Mouse (Mus musculus) embryonic fibroblast, embryonic 13.5 days (primary cell): ENCODE measurements at regions not wholly inside any gene's neighbourhood (a gene's known extent, or its start where the extent isn't known, plus 50 kb on each side); places are given as distances from the start of the nearest gene placed in this dataset.

Source experiments
- H3K27ac ChIP-seq: 2 replicates; pipeline ENCODE4 v1.5.1; 2012; ENCODE audit warnings: low read length, control low read depth, inconsistent platforms; ENCODE audit not compliant: insufficient read depth
- H3K4me1 ChIP-seq: 2 replicates; pipeline ENCODE4 v1.6.1; 2011; ENCODE audit warnings: low read length; ENCODE audit not compliant: control insufficient read depth, insufficient read depth
- H3K4me3 ChIP-seq: 2 replicates; pipeline ENCODE4 v1.5.1; 2011; ENCODE audit warnings: mild to moderate bottlenecking, control low read depth, low read length; ENCODE audit not compliant: insufficient read depth
- CTCF ChIP-seq: IDR thresholded peaks from 2 replicates; pipeline ENCODE4 v1.5.1; 2011; ENCODE audit warnings: mild to moderate bottlenecking, control low read depth, low read length, moderate library complexity, borderline replicate concordance; ENCODE audit not compliant: insufficient read depth
- POLR2A ChIP-seq: IDR thresholded peaks from 2 replicates; pipeline ENCODE4 v1.6.1; 2011; ENCODE audit warnings: low read depth, mild to moderate bottlenecking, control low read depth, low read length, moderate library complexity

- Histone ChIP-seq H3K4me1 (peaks cover 2% of the 10 kb centered on the region), H3K4me3 (no peak overlapping the region), H3K27ac (no peak overlapping the region)
- no peak for TF ChIP-seq POLR2A
- no peak for TF ChIP-seq CTCF
These were observed 119.0 kb downstream of the Psat1 start for GRCm38 (mm10) chr19:15827990-15828705.

GRCm38 (mm10) chr19:15827120-15827989 is 119.8 kb downstream of the Psat1 start:
- no peak overlapping the region for H3K27ac ChIP-seq
- peaks cover 2% of the 10 kb centered on the region for H3K4me1 ChIP-seq
- TF ChIP-seq CTCF: no peak
- TF ChIP-seq POLR2A: no peak
- H3K4me3 ChIP-seq: no peak overlapping the region

GRCm38 (mm10) chr19:15823688-15824371 is 123.3 kb downstream of the Psat1 start:
- Histone ChIP-seq H3K4me3 (no peak overlapping the region), H3K4me1 (no peaks in the 10 kb centered on the region), H3K27ac (no peak overlapping the region)
- no peak for TF ChIP-seq CTCF
- TF ChIP-seq POLR2A: no peak

- TF ChIP-seq CTCF (no peak), POLR2A (no peak)
- no peaks in the 10 kb centered on the region for H3K4me1 ChIP-seq
- no peak overlapping the region for H3K27ac ChIP-seq
- no peak overlapping the region for H3K4me3 ChIP-seq
These were observed 127.1 kb downstream of the Psat1 start for GRCm38 (mm10) chr19:15820020-15820419.

GRCm38 (mm10) chr19:15815166-15815565 is 132.0 kb downstream of the Psat1 start:
- Histone ChIP-seq H3K4me3 (no peak overlapping the region), H3K4me1 (no peaks in the 10 kb centered on the region), H3K27ac (no peak overlapping the region)
- TF ChIP-seq CTCF: no peak
- TF ChIP-seq POLR2A: no peak

- Histone ChIP-seq H3K4me1 (0 out of 2 replicates have a peak, but pooled peaks cover 3% of the 10 kb centered on the region), H3K27ac (no peak overlapping the region), H3K4me3 (no peak overlapping the region)
- no peak for TF ChIP-seq POLR2A
- TF ChIP-seq CTCF: no peak
These were observed 138.1 kb downstream of the Psat1 start for GRCm38 (mm10) chr19:15809008-15809407.

- Histone ChIP-seq H3K4me3 (no peak overlapping the region), H3K4me1 (0 out of 2 replicates have a peak, but pooled peaks cover 3% of the 10 kb centered on the region), H3K27ac (no peak overlapping the region)
- no peak for TF ChIP-seq CTCF
- TF ChIP-seq POLR2A: no peak
These were observed 139.5 kb downstream of the Psat1 start for GRCm38 (mm10) chr19:15807681-15808080.

- no peak overlapping the region for H3K4me3 ChIP-seq
- TF ChIP-seq CTCF: no peak
- no peak for TF ChIP-seq POLR2A
- no peaks in the 10 kb centered on the region for H3K4me1 ChIP-seq
- H3K27ac ChIP-seq: no peak overlapping the region
These were observed 143.8 kb downstream of the Psat1 start for GRCm38 (mm10) chr19:15803131-15803889.

GRCm38 (mm10) chr19:15802641-15803040 is 144.5 kb downstream of the Psat1 start:
- TF ChIP-seq POLR2A: no peak
- TF ChIP-seq CTCF: no peak
- H3K27ac ChIP-seq: no peak overlapping the region
- no peak overlapping the region for H3K4me3 ChIP-seq
- H3K4me1 ChIP-seq: no peaks in the 10 kb centered on the region; the same call in 1 of the 2 replicates
